Mouse (Mus musculus) heart, postnatal 25 days (tissue): ENCODE data around the gene Kalrn. TPM values are rescaled to one million over a fixed set of nuclear protein-coding genes. Genes with fewer than 3 reads are reported as not detected.

ENCODE experiments used
- DNase-seq: peaks from one replicate; pipeline ENCODE4 v3.0.0; 2022; ENCODE audit warnings: low spot score
- intact Hi-C: fragments of 180-260 bp; cut with DNase I; formaldehyde crosslinking; loops from one replicate; pipeline ENCODE4 v1.15.1; 2025
- total RNA-seq, 2 experiments: library from RNA; stranded (reverse); gene quantifications; 2 replicates each; pipeline ENCODE4 v1.2.3; 2021

The Kalrn gene
- total RNA-seq, 2 experiments from 2014 or later: 26.6 to 31.3 TPM

DNA sequence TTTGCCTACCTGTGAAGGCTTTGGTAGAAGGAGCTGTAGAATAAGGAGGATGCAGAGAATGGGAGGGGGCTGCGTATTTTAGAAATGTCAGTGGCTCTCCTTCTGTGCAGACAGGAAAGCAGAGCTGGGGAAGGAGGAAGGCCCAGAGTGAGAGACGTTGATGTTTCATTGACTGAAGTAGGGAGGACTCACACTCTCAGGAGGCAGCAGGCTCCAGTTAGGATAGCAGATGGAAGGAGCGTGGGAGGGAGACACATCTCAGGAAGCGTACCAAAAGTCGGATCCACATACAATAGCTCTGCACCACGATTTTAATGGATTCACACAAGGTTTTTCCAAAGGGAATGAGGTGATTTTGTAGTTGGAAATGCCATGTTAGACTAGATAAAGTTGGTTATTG, 184.5 kb downstream of the Kalrn start:
- DNase-seq: no peak
- intact Hi-C loops: no loop called here

DNA sequence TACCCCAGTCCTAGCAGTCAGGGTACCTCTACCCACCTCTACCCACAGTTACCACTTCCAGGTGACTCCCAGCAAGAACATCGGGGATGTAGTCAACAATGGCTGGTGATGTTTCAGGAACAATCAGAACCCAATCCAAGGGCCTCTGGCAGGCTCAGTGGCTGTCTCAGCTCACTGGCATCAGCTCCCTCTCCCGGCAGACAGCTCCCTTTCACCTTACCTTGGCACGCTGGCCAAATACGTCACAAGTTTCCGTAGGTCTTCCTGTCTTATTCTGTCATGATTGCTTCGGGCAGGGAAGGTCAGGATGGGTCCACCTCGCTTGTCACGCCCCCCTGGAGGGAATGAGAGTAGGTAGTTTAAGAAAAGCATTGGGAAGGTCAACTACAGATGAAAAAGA, 188.3 kb downstream of the Kalrn start:
- intact Hi-C loops: no loop called here
- DNase-seq: no peak

DNA sequence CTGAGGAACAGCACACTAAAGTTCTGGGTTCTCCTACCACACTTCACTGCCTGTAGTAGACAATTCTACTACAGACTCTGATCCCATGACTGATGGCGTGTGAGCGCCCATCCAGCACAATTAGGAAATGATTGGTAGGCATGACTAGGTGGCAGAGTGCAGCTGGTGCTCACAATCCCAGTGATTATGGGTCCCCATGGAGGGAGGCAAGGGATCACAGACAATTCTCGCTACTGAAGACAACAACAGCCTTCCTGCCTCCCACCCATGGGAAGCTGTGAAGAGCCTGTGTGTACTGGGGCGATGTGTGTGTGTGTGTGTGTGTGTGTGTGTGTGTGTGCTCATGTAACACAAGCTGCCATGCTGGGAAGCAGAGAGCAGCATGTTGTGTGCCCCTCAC, 190.3 kb downstream of the Kalrn start:
- DNase-seq: no peak
- intact Hi-C loops: no loop called here

DNA sequence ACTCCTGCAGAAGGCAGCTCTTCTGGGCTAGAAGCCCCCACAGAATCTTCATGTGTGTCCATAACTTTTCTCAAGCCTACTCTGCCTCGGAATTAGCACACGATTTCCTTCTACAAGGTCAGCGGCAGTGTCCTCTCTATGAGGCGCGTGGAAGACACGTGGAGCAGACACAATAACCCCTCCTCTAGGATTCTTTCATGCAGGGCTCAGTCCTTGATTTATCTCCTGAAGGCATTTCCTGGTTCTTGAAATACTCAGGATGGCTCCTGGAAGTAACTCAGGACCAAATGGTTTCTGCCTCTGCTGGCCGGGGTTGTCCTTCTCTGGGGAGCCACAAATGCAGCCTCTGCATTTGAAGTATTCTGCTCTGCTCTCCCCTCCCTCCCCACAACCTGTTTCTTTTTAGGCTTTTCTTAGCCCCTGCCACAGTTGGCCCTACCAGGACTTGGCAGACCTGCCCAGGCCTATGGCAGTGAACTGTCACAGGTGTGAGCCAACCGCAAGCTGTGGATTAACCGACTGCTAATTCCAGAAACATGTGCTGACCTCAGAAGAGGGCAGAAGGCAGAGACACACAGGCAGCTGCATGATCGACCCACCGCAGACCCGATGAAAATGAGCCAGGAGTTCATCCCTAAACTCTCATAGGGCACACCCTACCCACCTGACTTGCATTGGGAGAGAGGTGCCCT, 197.0 kb downstream of the Kalrn start:
- DNase-seq: no peak
- intact Hi-C loops: no loop called here

DNA sequence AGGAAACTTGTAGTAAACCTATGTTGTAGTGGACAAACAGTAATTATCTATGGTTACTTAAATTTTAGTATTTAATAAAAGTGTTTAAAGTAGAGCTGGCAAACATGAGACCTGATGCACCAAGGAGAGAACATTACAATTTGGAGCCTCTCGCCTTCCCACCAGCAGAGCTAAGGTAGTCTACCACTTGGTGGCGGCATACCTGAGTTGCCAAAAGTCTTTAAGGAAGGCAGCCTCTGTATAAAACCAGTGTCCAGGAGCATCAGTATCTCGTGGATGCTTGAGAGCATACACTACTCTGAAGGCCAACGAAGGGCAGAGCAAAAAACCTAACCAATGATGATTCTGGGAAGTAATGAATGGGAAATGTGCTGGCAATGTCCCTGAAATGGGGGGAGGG, 199.8 kb downstream of the Kalrn start:
- intact Hi-C loops: no loop called here
- no peak for DNase-seq

DNA sequence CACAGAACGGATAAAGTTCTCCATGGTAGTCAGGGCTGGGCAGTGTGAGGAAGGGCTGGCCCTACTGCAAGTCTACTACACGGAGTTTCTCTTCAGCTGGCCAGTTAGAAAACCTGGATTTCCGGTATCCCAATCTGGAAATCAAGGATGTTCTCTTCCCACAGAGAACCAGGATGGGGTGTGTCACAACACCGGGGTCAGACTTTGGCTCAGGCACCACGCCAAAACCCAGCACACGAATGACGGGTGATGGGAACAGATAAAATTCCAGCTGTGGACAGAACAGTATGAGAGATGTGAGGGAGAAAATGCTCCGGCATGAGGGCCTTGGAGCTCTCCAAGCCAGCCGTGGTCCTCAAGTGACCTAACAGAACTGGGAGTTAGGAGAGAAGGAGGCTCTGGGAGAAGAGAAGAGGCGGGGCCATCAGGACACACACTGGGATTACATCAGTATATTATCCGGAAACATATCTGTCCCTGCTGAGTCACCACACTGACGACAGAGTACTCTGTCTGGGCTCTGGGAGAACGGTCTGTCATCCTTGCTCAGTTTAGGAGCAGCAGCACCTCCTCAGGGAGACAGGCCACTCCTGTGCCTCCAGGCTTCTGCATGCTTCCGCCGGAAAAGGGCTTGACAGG, 201.1 kb downstream of the Kalrn start:
- peak; percentile 74 for DNase-seq
- intact Hi-C loops: no loop called here

DNA sequence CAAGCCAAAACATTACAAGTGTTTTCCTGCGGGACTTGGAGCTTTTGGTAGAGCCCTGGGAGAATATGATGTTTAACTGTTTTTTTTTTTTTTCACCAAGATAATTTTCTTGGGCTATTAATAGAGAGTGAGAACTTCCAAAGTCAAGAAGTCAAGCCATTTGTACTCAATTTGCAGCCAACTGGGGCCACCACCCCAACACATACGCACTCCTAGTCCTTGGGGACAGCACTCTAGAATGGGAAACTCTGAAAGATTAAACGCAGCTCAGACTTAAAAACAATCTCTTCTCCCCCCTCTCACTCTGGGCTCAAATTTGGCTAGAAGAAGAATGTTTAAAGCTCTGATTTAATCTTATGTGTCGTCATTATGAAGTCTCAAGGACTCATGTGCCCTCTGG, 214.1 kb downstream of the Kalrn start:
- DNase-seq: peak; percentile 39
- intact Hi-C loops: no loop called here

DNA sequence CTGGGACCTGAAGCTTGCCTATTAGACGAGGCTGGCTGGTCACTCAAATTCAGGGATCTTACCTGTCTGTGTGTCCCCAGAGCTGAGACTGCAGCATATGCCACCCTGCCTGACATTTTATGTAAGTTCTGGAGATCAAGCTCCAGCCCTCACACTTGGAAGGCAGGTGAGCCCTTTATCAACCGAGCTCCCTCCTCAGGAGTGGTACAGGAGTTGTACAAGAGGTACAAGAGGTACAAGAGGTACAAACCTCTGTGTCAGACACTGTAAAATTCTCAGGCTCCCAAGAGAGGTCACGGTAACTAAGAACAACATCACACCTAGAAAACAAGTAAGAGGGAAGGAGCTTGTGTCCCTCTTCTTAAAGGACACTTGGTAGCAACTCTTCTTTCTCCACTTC, 217.8 kb downstream of the Kalrn start:
- no peak for DNase-seq
- intact Hi-C loops: no loop called here

DNA sequence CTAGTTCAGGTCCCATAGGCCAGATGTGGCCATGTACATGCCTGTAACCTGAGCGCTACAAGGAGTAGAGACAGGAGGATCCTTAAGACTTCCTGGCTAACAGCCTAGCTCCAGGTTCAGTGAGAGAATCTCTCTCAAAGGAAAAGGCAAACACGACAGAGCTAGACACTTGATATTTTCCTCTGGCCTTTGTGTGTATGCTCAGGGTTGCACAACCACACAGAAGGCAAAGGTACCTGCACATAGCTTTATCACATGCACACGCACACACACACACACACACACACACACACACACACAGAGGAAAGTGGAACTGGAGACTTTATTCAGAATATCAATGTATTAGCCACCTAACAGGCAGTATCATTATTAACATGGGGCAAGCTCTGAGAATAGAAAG, 219.3 kb downstream of the Kalrn start:
- no peak for DNase-seq
- intact Hi-C loops: loop anchor here (5.0 kb wide), 1 partner anchor 133 kb away; no protein-coding TSS in a partner anchor

DNA sequence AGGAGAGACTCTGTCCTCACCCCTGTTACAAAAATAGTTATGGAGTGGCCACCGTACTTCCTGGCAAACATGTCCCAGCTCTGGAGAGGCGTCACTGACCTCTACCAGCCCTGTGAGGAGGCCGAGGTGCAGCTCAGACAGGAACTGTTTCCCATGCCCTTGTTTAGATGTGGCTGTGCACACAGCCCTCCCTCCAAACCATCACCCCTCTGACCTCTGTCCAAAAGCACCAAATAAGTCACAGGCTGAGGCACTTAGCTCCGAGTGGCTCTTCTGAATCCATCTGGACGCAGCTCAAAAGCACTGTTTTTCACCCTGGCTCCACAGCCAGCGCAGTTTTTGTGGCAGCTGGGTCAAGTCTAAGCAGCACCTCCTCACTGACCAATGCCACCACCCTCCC, 220.6 kb downstream of the Kalrn start:
- peak; percentile 64 for DNase-seq
- intact Hi-C loops: loop anchor here (5.0 kb wide), 1 partner anchor 135 kb away; no protein-coding TSS in a partner anchor

DNA sequence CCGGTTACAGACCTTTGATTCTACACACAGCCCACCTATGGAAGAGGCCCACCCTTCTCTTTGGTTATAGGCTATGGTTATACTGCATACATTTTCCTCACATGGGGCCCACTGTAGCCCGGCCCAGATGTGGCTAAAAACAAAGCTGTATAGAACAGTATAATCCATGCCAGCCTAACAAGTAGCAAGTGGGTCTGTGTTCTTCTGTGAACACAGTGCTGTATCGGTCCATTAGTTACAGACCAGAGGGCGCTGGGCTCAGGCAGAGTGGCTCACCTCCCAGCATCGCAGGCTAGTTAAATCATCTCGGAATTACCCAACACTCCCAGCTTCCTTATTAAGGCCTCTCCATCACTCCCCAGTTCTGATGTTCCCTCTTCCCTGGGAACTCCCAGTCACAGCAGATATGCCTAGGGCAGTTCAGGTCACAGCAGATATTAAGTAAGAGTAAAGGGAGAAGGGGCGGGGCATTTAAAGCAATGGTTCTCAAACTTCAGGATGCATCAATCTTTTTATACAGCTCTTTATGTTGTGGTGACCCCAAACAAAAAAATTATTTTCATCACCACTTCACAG, 221.7 kb downstream of the Kalrn start:
- intact Hi-C loops: loop anchor here (5.0 kb wide), 1 partner anchor 136 kb away; no protein-coding TSS in a partner anchor
- DNase-seq: no peak

DNA sequence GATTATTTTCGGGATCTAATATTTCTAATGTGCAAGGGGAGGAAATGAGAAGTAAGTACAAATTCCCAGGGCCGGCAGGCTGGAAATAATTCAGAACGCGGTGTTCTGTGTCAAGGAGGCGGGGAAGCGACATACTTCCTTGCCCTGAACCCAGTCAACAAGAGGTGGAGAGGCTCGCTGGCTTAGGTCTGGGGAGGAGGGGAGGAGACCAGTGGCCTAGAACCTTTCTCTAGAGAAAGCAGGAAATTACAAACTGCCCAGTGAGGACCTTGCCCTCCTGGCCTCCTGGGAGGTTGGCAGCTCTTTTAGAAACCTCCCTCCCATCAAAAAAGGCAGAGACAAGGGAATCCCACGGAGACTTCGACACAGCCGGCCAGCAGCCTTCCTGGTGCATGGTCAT, 225.8 kb downstream of the Kalrn start:
- DNase-seq: peak; percentile 49
- intact Hi-C loops: loop anchor here (5.0 kb wide), 1 partner anchor 225 kb away; the partner anchor contains the start of gene Kalrn

DNA sequence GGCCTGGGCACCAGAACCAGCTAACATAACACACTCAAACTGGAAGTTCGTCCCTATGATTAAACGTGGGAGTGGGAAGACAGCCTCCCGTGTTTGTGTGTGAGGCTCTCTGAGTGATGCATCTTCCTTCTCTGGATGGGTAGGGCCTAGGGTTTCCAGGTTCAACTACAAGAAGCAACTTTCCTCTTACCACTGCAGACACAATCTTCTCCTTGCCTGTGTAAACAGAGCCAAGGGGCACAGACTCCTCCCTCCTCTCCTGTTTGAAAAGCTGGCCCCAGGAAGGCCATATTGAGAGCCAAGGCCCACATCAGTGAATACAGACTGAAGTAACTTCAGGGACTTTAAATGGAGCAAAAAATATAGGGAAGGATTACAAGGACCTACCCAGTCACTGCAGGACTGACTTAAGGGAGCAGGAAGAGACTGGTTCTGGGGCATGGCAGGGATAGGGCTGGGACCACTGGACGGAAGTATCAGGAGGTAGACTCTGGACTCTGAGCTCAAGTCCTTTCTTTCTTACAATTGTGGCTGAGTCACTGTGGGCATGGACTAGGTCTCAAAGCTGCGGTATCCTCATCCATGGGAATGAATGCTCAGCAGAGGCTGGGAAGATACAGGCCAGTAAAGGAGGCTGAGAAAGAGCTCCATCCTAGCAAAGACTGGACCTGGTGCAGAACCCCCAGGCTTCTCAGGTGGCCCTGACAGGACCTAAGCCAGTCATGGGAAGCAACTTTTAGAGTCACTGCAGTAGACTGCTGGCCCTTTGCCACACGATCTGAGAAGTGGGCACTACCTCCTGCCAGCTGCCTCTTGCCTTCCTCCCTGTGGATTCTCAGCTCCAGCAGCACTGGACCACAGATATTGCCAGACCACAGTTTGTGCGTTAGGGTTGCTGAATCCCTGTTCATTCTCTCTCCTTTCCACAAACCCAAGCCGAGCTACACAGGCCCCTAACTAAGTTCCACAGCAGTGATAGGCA, 228.1 kb downstream of the Kalrn start:
- intact Hi-C loops: loop anchor here (1.0 to 5.0 kb wide), 3 partner anchors 186 to 260 kb away; partner anchors contain the start of gene Kalrn
- no peak for DNase-seq

DNA sequence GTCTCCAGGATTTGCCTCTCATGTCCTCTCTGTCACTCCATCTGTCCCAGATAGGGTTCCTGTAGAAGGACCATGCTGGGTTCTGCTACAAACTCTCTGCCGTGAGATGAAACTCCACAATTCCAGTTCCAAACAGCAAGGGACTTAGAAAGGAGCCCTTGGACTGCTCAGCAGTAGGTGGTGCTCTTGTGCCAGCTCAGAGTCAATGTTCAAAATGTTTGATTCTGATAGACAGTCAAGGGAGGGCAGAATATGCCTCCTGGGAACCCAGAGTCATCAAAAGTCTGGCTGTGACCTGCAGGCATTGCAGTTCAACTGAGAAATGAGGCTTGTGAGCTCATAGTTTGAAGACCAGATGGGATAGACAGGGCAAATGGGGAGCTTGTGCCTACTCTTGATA, 229.4 kb downstream of the Kalrn start:
- intact Hi-C loops: loop anchor here (1.0 to 2.0 kb wide), 2 partner anchors 187 to 261 kb away; no protein-coding TSS in a partner anchor
- DNase-seq: no peak

DNA sequence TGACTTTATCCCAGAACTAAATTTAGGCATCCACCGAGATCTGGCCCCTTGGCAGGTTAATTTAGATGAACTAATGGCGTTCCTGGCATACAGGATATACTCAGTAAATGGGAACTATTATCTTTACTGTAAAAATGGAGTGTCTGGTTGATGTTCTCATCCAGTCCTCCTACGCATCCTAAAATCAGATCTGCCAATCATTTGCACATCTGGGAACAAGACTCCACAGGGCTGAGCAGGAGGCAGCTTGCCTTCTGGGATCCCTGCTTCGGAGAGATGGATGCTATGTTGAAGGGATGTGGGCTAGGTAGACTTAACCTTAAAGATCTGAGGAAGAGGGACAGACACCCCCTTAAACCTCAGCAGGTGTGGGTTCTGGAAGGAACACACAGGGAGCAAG, 230.2 kb downstream of the Kalrn start:
- DNase-seq: no peak
- intact Hi-C loops: no loop called here

DNA sequence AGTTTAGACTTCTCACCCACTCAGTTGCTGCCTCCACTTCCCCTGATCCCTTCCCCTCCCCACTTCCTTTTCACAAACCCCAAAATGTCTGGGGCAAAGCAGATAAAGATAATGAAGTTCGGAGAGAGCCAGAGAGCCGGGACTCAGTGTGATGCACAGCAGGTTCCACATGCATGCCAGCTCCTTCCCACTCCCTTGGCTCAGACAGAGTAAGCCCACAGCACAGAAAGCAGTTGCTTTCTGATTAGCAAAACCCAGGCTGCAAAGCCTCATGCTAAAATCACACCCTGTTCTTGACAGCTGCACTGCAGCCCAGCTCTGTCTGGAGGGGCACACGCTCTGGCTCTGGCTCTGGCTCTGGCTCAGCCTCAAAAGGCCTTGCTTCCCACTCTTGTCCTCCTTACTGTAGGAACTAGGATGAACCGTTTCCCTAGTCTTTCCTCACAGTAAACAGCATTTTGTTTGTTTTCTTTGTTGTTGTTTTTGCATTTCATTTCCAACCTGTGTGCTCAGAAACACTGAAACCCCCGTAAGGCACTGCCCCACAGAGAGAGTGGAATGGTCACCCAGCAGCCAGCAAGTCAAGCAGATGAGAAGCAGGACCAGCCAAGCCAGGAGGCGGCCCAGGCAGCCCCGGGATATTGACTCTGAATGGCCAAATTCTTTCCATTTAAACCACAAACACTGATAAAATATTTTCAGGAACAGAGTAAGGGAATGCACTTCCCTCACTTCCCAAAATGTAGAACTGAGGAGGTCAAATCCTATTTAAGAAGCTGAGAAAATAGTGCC, 230.8 kb downstream of the Kalrn start:
- intact Hi-C loops: no loop called here
- peak; percentile 33 for DNase-seq

DNA sequence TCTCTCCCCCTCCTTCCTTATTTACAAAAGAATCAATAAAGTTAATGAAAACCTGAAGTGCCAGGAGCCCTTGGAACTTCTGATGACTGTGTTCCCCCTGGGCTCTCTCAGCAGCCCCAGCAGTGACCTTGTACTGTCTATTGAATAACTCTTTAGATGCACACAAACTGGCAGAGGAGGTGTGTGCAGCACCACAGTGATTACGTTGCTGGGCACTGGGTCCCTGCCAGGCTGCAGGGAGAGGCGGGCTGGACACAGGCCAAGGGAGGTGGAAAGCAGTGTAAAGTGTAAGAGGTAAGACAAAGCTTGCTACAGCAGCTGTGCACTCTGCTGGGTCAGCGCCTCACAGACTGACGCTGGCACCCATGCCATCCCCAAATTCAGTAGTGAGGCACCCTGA, 238.4 kb downstream of the Kalrn start:
- intact Hi-C loops: no loop called here
- no peak for DNase-seq

DNA sequence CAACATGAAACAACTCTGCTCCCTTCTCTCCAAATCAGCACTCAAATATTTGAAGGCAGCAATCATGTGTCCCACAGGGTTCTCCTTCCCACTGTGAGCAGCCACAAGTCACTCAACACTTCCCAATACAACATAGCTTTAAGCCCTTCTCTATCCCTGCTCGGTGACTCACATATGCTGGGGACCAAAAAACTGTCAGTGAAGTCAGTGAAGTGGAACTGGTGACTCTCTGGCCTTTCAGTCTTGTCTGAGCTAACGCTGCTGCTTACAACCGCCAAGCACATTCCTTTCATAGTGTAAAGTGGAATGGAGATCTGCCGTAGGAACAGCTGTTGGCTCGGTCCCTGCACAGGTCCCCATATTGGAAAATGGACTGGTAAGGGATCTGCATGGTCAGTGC, 241.7 kb downstream of the Kalrn start:
- intact Hi-C loops: no loop called here
- DNase-seq: peak; percentile 57

DNA sequence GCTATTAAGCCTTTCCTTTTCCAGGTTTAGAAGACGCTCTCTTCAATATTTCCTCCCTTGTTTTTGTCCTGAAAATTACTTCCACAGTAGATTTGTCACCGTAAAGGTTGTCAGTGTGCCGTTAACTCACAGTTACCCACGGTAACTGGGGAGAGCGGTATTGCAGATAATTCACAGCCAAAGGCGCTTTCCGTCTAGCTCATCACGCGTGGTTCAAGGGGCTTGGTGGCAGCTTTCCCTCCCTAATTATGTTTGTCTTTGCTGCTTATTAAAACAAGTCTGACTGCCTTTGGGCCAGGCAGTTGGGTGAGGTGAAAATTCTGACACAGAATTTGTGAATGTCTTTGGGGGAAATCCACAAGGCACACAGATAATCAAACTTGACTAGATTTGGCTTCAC, 243.5 kb downstream of the Kalrn start:
- intact Hi-C loops: no loop called here
- DNase-seq: no peak
